Mouse (Mus musculus) naive thymus-derived CD4-positive, alpha-beta T cell, adult 2 months (primary cell): Measurements from ENCODE around the gene Gpr35.
"Not testable (repeated sequence)": the region's sequence is repeated elsewhere in the genome, so short reads cannot be mapped to it uniquely, and the experiment has no call there.

Experiments
- DNase-seq: peaks from one replicate; pipeline ENCODE4 v3.0.0-alpha.2; 2011; ENCODE audit warnings: low read depth

Gpr35 gene

DNA sequence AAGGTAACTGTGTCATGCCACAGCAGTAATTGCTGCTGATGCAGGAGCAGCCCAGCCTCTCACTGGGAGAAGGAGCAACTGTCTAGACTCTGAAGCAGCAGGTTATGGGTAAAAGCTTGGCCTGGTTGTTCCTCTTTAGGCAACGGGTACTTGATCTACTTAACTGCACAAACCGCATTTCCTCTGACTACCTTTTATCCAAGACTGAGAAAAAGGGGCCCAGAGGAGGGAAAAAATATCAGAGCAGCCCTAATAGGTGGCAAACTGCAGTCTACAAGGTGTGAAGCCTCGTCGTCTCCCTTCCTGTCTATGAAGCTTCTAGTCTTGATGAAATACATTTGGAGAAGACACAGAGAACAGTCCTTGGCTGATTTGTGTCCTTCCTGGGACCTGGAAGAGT is 17.1 kb upstream of the Gpr35 start:
- no peak for DNase-seq

DNA sequence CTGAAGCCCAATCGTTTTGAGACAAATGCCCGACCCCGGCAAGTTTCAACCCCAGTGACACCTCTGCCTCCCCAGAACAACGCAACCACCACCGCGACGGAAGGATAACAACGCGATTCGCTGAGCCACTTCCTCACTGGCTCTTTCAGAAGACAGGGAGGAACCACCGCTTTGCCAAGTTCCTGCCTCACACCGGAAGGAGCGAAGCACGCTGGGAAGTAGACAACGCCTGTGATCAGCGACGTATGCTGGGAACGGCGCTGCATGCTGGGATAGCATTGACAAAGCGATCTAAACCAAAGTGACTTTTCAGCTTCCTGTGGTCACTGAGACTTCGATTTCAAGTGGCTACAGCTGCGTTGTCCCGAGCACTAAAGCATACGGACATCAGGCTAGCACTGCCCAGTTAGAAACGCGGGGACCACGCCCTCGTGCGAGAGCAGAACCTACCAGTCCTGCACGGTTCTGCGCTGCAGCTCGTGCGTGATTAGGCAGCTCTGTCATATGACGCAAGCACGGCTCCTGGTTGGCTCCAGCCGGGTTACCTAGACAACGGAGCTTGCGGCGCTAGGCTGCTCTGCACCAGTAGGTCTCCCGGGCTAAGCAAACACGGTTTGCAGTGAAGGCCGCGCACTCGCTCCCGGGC is 16.4 kb upstream of the Gpr35 start, which contains the start of gene Capn10:
Gene Capn10 (plus strand): TSS at position 195 of the 646 bp plus-strand sequence.
- DNase-seq = peak; percentile 97

DNA sequence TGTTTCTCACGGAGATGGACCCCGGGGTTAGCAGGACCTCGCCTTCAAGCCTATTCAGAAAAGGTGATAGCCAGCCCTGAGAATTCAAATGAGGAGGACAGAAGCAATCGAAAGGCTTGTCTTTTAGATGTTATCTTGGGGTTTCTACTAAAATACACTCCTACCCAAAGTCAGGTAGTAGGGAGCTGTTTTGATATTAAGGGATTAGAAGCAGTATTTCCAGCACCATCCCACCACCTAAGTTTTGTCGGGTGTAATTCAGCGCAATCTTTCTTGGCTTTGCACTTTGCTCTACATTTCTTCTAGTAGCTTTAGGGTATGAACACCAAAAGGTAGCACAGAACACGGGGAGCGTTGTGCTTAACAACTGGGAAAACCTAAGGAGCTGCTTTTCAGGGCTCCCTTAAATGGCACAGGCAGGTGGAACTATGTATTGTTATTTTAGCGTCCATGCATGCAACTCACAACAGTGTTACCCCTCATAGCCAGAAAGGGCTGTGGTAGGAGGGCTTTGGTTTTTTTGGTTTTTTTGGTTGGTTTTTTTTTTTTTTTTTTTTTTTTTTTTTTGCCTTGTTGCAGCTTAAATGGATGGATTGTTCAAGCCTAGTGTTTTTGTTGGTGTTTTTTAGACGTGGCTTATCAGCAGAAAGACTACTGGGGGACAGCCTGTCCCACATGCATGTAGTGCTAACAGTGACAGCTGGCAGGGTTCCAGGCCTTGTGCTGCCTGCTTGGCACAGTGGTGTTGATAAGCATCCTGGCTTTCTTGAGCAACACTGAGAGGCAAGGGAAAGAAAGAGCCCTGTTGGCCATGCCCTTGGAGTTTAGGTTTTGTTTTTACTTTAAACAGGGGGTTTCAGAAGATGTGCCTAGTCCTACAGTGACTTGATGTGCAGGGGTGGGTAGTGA is 15.4 kb upstream of the Gpr35 start:
- DNase-seq = peak; percentile 20

DNA sequence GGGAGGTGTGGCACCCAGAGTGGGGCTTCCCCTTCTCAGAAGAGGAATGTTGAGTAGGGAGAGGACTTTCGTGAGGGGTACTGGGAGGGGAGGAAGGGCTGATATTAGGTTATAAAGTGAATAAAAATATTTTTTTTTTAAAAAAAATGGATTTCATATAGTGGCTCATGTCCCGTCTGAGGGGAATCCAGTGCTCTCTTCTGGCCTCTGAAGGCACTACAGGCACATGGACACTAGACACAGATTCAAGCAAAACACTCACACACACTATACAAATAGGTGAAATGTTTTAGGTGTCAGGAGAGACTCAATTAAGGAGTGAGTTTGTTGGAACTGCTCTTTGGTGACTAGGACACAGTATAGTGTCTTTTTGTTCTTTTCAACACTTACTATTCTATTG is 14.7 kb upstream of the Gpr35 start:
- no peak for DNase-seq

DNA sequence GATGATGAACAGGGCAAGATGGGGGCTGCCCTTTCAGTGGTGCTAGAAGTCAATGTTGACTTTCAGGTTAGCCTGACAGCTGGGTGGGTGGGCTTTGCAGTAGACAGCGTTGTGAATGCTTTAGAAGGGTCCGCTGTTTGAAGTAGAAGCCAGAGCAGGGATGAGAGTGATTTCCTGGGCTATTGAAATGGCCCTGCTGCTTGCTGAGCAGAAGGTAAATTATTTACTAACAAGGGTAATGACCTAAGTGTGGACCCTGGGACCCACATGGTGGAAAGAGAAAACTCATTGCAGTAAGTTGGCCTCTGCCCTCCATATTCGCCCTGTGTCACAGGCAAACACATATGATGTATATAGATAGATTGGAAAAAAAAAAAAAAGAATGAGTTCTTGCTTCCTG is 14.2 kb upstream of the Gpr35 start:
- no peak for DNase-seq

DNA sequence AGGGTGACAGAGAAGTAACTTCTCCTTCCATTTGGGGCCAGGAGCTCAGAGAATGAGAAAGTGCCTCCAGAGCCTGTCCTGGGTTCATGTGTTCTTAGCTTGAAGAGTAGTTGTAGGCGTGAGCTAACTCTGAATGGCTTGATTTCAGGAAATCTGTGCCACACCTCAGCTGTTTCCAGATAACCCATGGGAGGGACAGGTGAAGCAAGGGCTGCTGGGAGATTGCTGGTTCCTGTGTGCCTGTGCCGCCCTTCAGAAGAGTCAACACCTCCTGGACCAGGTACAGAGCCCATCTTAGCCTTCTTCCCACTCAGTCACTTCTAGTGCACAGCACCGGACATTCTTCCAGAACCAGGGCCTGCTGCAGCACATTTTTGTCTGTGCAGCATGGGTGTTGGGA is 12.9 kb upstream of the Gpr35 start:
- no peak for DNase-seq

DNA sequence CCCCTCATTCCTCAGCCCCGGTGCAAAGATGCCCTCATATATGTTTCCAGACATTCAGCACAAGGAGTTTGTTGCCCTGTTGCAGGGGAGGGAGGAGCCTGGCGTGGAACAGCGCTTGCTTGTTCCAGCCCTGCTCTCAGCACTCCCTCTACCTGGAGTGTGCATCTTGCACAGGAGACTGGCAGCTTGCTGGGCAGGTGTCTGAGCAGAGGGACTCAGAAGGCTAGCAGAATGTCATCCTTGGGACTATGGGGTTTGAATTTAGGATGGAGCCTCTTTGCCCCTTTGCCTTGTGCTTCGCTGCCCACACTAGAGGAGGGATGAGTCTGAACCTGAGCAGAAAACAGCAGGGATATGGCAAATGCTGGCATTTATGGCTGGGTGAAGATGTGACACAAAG is 10.9 kb upstream of the Gpr35 start:
- no peak for DNase-seq

DNA sequence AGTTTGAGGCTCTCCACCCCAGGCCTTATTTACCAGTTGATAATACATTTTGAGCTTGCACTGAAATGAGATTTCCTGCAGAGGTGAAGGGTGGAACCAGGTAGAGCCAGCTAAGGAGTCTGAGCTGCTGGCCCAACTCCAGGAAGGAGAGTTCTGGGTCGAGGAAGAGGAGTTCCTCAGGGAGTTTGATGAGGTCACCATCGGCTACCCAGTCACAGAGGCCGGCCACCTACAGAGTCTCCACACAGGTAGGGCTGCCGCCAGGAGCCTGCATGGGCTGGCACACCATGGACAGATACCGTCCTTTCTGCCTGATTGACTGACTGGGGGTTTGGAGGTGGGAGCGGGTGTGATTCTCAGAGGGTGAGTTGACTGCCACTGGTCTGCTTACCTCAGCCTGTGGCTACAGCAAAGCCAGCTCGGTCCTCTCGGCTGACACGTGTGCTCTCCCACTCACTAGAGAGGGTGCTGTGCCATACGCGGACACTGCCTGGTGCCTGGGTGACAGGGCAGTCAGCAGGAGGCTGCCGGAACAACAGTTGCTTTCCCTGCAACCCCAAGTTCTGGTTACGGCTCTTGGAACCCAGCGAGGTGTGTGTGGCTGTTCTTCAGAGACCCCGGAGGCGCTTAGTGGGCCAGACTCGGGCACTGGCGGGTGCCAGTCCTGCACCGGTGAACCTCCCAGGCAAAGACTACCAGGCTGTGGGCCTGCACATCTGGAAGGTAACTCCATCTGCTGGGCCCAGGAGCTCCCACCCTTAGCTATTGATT is 7.3 kb upstream of the Gpr35 start:
- no peak for DNase-seq

DNA sequence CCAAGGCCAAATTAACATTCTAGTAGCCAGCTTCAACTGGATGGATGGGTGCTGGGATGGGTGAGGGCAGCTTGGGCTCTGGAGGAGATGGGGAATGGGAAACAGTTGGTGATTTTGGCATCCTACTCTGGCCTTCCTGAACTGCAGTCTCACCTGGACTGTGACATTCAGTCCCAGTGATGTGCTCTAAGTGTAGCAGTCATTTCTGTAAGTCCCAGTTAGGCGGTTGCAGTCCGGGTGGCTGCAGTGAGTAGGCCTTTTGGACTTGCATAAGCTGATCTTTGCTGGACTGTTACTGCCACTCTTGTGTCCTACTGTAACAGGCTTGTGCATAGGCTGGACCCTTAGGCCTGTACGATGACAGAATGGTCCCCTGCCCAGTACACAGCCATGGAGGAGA is 2.7 kb upstream of the Gpr35 start:
- DNase-seq = no peak

DNA sequence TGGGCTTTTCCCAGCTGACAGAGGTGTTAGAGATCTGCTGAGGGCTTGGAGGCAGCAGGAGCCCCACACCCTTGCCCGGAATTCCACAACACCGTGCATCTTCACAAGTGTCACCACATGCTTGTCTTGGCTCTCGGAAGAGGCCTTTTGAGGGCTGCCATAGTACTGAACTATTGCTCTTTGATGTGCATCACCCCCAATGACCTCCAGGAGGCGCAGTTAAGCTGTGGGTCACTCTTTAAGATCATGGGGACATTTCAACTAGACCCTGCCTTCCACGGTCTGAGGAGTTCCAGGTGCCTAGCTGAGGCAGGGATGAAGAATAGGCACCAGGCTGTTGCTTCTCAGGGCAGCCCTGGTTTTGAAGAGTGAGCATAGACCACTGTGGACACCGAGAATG is 1.2 kb upstream of the Gpr35 start:
- DNase-seq = peak; percentile 18

DNA sequence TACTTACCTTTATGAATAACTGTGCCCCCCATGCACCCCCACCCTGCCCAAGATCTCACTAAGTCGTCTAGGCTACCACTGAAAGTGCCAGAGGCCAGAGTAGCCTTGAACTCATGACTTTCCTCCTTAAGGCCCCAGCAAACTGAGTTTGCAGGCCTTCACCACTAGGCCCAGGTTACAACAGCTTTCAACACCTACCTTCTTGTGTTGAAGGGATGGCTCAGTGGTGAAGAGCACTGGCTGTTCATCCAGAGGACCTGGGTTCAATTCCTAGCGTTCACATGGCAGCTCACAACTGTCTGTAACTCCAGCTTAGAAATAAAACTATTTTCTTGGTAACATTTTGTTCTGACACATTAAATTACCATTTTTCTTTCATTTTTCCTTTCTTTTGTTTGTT is 3.0 kb downstream of the Gpr35 start:
- DNase-seq = no peak

DNA sequence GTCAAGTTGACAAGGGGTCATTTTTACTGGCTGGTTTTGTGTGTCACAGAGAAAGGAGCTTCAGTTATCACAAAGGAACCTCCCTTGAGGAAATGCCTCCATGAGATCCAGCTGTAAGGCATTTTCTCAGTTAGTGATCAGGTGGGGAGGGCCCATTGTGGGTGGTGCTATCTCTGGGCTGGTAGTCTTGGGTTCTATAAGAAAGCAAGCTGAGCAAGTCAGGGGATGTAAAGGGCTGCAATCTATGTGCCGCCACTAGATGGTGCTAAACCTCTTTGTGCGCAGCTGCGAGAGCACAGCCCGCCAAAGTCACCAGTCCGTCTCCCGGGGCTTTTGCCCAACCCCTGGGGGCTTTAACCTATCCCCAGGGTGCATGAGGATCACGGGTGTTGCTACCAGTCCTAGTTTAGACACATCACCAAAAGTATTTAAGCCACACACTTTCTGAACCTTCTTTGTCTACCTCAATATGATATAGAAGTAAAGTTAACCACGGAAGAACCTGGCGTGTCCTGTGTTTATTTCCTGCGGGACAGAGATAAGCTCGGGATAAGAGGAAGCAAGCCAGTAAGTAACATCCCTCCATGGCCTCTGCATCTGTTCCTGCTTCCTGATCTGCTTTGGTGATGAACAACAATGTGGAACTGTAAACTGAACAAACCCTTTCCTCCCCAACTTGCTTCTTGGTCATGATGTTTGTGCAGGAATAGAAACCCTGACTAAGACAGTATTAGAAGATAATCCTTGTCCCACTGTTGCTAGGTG is 6.1 kb downstream of the Gpr35 start:
- peak; percentile 19 for DNase-seq

DNA sequence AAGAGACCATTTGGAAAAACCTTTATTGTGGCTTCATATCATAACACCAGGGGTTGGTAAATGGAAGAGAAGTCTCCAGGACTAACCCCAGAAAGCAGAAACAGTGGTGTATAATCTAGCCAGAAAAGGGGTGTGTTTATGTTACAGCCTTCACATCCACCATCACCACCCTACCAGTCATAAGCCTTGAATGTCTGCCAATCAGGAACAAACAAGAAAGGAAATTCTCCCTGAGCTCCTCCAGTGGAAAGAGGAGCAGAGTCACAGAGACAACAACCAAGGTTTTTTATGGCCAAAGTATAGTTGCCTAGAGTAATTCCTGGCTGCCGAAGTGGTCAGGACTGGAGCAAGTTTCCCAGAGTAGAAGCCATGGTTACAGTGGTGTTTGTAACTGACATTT is 8.3 kb downstream of the Gpr35 start:
- DNase-seq = no peak

DNA sequence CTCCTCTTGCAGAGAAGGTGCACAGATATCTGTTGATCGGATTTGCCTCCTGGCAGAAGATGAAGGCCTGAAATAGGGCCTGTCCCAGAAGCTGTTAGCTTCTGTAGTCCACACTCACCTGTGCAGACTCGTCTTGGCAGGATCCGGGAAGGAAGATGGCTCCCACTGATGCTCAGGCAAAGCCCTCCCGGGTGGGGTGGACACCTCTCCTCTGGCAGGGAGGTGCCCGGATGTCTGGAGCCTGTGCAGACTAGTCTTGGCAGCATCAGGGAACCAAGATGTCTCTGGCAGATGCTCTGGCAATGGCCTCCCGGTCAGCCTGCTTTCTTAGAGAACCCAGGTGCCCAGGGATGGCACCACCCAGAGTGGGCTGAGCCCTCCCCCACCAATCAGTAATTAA is 20.1 kb downstream of the Gpr35 start:
- DNase-seq = not testable (repeated sequence)

DNA sequence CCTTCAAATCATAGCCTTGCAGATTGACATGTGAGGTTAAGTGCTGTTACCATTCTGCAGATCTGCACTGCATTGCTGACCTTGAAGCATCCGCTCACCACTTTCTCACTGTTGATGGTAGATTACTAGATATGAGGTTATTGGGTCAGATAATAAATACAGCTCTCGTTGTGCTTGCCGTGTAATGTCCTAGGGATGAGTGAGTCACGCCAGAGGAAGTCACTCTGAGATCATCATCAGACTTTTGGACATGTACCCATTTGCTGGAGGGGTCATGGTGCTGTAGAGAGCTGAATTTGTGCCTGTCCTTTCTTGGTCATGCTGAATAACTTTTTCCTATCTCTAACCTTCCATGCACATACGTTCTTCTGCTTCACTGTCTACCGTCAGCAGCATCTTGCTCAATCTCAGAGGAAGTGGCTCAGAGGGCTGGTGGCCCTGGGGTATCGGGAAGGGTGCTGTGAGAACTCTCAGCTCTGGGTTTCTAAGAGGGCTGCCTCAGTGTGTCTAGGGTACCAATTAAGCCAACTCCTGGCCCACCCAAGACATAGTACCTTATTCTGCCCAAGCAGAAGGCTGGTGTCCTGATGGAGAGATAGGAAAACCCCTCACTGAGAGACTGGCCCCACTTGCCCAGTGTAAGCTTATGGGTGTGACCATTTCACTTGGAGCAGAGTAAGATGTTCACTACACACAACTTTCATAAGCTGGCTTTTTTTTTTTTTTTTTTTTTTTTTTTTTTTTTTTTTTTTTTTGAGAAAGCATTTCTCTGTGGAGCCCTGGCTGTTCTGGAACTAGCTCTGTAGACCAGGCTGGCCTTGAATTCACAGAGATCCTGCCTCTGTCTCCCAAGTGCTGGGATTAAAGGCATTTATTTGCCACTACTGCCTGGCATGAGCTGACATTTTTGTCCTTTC is 21.5 kb downstream of the Gpr35 start:
- no peak for DNase-seq

DNA sequence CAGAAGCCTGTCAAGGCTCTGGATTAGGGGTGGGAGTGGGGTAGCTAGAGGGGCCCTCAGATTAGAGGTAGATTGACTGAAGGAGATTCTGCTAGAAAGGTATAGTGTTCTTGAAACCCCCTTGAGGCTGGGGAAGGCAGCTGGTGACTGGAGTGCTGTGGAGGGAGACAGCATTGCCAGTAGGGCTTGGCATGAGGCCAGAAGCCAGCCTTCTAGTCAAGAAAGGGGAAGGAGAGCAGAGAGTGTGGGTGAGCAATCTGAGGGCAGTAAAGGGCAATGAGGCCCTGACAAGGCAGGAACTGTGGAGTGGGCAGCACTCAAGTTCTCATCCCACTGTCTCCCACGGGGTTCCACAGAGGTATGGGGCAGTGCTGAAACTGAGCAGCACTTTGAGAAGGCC is 22.2 kb downstream of the Gpr35 start:
- no peak for DNase-seq

DNA sequence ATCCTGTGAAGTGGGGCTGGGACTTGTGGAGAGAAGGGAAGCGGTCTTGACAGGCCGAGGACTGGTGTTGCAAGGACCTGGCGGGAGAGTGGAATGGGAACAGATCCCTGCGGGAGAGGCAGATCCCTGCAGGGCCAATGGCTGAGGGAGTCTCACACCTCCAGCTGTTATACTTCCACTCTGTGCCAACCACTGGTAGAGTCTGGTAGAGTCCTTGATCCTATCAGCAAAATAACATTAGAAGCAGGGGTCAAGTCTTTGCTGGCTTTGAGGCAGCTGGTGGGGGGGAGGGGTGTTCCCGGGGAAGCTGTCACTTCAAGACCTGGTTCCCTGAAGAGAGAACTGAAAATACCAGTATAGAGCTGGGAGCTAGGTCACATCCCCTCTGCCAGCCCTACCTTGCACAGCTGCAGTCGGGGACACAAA is 25.5 kb downstream of the Gpr35 start:
- DNase-seq = no peak

DNA sequence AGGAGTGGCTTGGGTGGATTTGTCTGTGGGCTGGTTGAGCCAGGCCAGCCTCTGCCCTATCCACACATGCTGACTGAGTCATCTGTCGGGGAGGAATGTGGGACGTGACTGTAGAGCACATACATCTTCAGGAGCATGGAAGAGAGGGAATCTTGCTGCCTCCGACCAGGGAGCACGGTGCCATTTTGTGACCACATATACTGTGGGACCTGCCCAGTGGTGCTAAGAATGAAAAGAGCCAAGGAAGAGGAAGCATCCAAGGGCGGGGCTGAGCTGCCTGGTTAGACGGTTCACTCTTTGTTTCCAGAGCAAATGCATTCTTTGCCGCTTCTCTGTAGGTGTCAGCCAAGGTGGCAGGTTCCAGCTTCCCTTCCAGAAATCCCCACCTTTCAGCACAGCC is 28.0 kb downstream of the Gpr35 start:
- DNase-seq = no peak

DNA sequence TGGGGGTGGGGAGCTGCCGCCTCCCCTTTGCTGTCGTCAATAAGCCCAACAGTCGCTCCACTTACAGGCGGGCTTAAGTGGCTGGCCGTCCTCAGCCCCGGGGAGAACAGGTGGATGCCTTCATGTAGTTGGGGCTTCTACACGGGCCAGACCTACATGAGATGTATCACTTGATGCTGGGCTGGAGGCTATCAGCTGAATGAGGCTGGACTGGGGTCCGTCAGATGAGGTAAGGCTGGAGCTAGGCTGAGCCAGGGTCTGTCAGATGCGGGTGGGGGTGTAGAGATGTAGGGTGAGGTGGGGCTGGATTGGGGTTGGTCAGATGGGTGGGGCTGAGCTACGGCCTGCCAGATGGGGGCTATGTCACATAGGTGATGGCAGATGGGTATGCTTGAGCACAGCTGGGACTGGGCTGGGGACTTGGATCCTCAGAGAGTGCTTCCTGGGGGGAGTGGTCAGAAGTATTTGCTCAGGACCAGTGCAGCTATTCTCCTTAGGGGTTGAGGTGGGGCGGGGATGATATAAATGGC is 28.5 kb downstream of the Gpr35 start:
- no peak for DNase-seq

DNA sequence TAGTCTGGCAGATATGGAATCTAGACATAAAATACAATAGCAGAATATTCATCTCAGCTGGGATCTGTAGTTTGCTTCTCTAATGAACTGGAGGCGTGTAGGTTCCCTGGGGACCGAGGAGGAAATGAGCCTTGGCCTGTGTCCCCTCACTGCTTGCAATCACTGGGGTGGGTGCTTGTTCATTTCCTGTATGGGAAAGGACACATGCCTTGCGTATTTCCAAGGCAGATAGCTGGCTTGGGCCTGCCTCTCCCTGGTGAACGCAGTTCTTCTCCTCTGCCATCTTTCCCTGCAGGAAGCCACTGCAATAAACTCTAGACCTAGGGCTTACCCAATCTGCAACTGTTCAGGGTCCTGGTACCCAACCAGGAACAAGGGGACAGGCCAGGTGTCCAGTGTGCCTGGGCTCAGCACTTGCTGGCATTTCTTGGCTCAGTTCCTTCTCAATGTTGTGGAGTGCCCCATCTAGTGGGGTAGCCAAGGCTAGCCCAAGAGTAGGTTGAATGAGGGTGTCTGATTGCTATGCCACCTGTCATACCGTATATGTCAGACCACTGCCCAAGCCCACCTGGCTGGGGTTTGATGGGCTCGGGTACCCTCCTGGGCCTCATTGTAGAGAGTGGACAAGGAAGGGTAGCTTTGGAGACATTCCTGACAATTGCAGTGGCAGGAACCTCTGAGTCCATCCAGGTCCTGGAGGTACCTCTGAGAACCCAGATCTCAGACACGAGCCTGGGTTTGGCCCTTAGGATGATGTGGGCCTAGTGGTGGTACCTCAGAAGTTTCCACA is 30.6 kb downstream of the Gpr35 start:
- no peak for DNase-seq
